Mouse (Mus musculus): ENCODE data around the gene Psmd1. TPM values are rescaled to one million over a fixed set of nuclear protein-coding genes. Genes with fewer than 3 reads are reported as not detected.

Gene Psmd1
- polyA plus RNA-seq, 1 experiment from 2014 or later: 113 TPM

DNA sequence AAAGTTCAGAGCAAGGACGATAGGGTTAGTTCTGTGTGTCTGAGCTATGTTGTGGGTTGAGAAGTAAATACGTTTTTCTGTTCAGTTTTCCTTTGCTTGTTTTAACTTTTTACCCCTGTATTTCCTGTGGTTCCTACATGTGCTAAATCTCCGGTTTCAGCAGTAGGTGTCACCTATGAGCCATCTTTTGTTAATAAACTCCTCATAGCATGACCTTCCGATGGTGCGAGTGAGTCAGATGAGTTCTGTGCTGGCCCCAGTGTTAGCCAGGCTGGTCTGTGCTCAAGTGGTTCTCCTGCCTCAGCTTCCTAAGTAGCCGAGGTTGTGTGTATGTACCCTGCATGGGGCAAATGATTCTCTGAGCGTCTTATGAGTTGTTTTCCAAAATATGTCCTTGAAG lies 30.2 kb downstream of the Psmd1 start:
- Histone ChIP-seq H3K36me3 (peaks cover 71% of the 10 kb centered on the region), H3K9me3 (replicated peaks) (no peaks in the 10 kb centered on the region), H3K4me3 (no peak overlapping the region), H3K4me1 (replicated peaks) (no peaks in the 10 kb centered on the region), H3K9ac (no peak overlapping the region), H3K27me3 (no peaks in the 10 kb centered on the region), H3K4me2 (no peak overlapping the region), H3K27ac (no peak overlapping the region)
- 81% methylated on average over 7 of the region's 7 CpGs for WGBS
- no peak for ATAC-seq (replicated peaks; ENCODE audit: insufficient number of reproducible peaks, insufficient read depth, low FRiP score, low read depth)

GRCm38 (mm10) chr1:86105054-86105453 lies 40.9 kb downstream of the Psmd1 start:
- ATAC-seq (replicated peaks; ENCODE audit: insufficient number of reproducible peaks, insufficient read depth, low FRiP score, low read depth): no peak
- no peak overlapping the region for H3K4me3 ChIP-seq
- no peak overlapping the region for H3K27ac ChIP-seq
- H3K4me1 ChIP-seq (replicated peaks): no peaks in the 10 kb centered on the region
- no peaks in the 10 kb centered on the region for H3K27me3 ChIP-seq
- H3K4me2 ChIP-seq: no peak overlapping the region
- peaks cover 1% of the 10 kb centered on the region for H3K36me3 ChIP-seq
- WGBS: 100% methylated on average over 1 of the region's 1 CpGs
- H3K9me3 ChIP-seq (replicated peaks): no peaks in the 10 kb centered on the region
- no peak overlapping the region for H3K9ac ChIP-seq

- H3K9ac ChIP-seq: no peak within 1 kb of the TSS
- no peak within 1 kb of the TSS for H3K27ac ChIP-seq
- H3K4me1 ChIP-seq (replicated peaks): no peaks in the 10 kb centered on the region
- H3K27me3 ChIP-seq: no peaks in the 10 kb centered on the region
- peaks cover 4% of the 10 kb centered on the region; the same call in 1 of the 2 replicates for H3K36me3 ChIP-seq
- no peak within 1 kb of the TSS for H3K4me3 ChIP-seq
- WGBS: 57% methylated on average over 6 of the region's 6 CpGs
- no peak within 1 kb of the TSS for H3K4me2 ChIP-seq
- ATAC-seq (replicated peaks; ENCODE audit: insufficient number of reproducible peaks, insufficient read depth, low FRiP score, low read depth): no peak
- no peaks in the 10 kb centered on the region for H3K9me3 ChIP-seq (replicated peaks)
These were observed 47.6 kb downstream of the Psmd1 start, which contains the start of gene Htr2b for GRCm38 (mm10) chr1:86111779-86112178. TSS of gene Htr2b (minus strand) at chr1:86111970.

GRCm38 (mm10) chr1:86114141-86114540 lies 50.0 kb downstream of the Psmd1 start:
- WGBS: 83% methylated on average over 3 of the region's 3 CpGs
- no peak overlapping the region for H3K27ac ChIP-seq
- no peak overlapping the region for H3K4me3 ChIP-seq
- H3K4me2 ChIP-seq: no peak overlapping the region
- no peak for ATAC-seq (replicated peaks; ENCODE audit: insufficient number of reproducible peaks, insufficient read depth, low FRiP score, low read depth)
- H3K36me3 ChIP-seq: peaks cover 21% of the 10 kb centered on the region
- H3K9ac ChIP-seq: no peak overlapping the region
- H3K27me3 ChIP-seq: no peaks in the 10 kb centered on the region
- no peaks in the 10 kb centered on the region for H3K9me3 ChIP-seq (replicated peaks)
- H3K4me1 ChIP-seq (replicated peaks): no peaks in the 10 kb centered on the region

DNA sequence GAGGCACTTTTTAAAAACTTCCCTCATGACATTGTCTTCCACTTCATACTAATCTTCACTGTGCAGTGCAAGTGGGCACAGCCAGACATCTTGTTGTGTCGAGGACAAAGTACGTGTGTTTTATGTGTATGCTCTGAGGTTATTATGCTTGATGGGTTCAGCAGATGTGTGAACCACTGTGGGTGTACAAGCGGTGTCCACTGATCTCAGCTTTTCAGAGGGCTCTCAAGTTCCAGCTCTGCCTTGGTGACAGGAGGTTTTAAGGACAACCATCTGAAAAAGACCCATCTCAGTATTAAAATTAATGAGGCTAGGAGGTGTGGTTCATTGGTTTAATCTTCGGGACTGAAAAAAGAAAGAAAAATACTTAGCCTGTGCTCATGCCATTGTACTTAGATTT lies 55.4 kb downstream of the Psmd1 start:
- Histone ChIP-seq H3K4me3 (no peak overlapping the region), H3K9me3 (replicated peaks) (no peaks in the 10 kb centered on the region), H3K4me2 (no peak overlapping the region), H3K36me3 (peaks cover 50% of the 10 kb centered on the region), H3K9ac (no peak overlapping the region), H3K27ac (no peak overlapping the region), H3K27me3 (no peaks in the 10 kb centered on the region), H3K4me1 (replicated peaks) (no peaks in the 10 kb centered on the region)
- 83% methylated on average over 4 of the region's 4 CpGs for WGBS
- ATAC-seq (replicated peaks; ENCODE audit: insufficient number of reproducible peaks, insufficient read depth, low FRiP score, low read depth): no peak

DNA sequence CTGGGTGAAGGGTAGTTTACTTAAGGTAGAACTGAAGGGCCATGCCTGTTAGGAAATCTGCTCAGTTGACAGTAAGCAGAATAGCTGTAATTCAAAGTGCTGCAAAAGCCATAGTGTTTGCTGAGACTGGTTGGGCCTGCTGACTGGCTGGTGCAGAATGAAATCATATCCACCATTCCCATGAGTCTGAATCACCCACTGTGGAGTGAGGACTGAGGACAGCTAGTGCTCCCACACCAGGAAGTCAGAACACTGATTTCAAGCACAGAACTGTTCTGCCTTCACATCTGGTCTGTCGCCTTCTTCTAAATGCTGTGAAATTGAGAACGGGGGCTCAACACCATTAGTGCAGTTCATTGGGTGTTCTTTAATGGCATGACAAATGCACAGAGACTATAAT lies 61.8 kb downstream of the Psmd1 start:
- no peak overlapping the region for H3K27ac ChIP-seq
- no peak for ATAC-seq (replicated peaks; ENCODE audit: insufficient number of reproducible peaks, insufficient read depth, low FRiP score, low read depth)
- H3K27me3 ChIP-seq: no peaks in the 10 kb centered on the region
- H3K4me2 ChIP-seq: no peak overlapping the region
- WGBS: 94% methylated on average over 2 of the region's 2 CpGs
- H3K4me1 ChIP-seq (replicated peaks): no peaks in the 10 kb centered on the region
- H3K9me3 ChIP-seq (replicated peaks): no peaks in the 10 kb centered on the region
- H3K36me3 ChIP-seq: peaks cover 69% of the 10 kb centered on the region
- no peak overlapping the region for H3K4me3 ChIP-seq
- no peak overlapping the region for H3K9ac ChIP-seq

- no peaks in the 10 kb centered on the region for H3K9me3 ChIP-seq (replicated peaks)
- H3K27me3 ChIP-seq: no peaks in the 10 kb centered on the region
- peaks cover 70% of the 10 kb centered on the region for H3K36me3 ChIP-seq
- no peak within 1 kb of the TSS for H3K9ac ChIP-seq
- ATAC-seq (replicated peaks; ENCODE audit: insufficient number of reproducible peaks, insufficient read depth, low FRiP score, low read depth): no peak
- no peaks in the 10 kb centered on the region for H3K4me1 ChIP-seq (replicated peaks)
- WGBS: 91% methylated on average over 4 of the region's 4 CpGs
- no peak within 1 kb of the TSS for H3K4me3 ChIP-seq
- no peak within 1 kb of the TSS for H3K4me2 ChIP-seq
- H3K27ac ChIP-seq: no peak within 1 kb of the TSS
These were observed 69.2 kb downstream of the Psmd1 start, which contains the start of gene Gm21972 for GRCm38 (mm10) chr1:86133337-86133736. TSS of gene Gm21972 (plus strand) at chr1:86133637.

- no peaks in the 10 kb centered on the region for H3K9me3 ChIP-seq (replicated peaks)
- H3K36me3 ChIP-seq: peaks cover 66% of the 10 kb centered on the region
- no peaks in the 10 kb centered on the region for H3K4me1 ChIP-seq (replicated peaks)
- no peak overlapping the region for H3K4me2 ChIP-seq
- no peak overlapping the region for H3K4me3 ChIP-seq
- H3K27me3 ChIP-seq: no peaks in the 10 kb centered on the region
- 91% methylated on average over 6 of the region's 6 CpGs for WGBS
- no peak for ATAC-seq (replicated peaks; ENCODE audit: insufficient number of reproducible peaks, insufficient read depth, low FRiP score, low read depth)
- H3K9ac ChIP-seq: no peak overlapping the region
- no peak overlapping the region for H3K27ac ChIP-seq
These were observed 71.1 kb downstream of the Psmd1 start for GRCm38 (mm10) chr1:86135315-86135714.

DNA sequence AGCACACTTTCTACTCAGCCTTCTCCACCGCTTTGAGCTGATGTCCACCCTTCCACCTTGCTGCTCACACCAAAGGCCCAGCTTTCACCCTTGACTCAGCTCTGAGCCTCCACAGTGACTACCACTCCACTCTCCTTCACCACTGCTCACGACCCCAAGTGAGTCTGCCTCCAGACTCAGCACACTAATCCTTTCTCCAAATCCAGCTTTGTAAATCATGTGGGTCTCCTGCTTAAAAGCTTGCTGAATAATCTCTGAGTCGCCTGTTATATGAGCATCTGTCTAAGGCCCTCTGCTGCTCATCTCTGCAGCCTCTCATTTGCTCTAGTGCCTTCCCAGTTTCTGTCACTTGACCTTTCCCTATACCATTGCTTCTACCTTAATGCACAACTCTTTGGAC lies 76.9 kb downstream of the Psmd1 start:
- no peaks in the 10 kb centered on the region for H3K4me1 ChIP-seq (replicated peaks)
- H3K4me3 ChIP-seq: no peak overlapping the region
- 73% methylated on average over 3 of the region's 3 CpGs for WGBS
- H3K27me3 ChIP-seq: no peaks in the 10 kb centered on the region
- peaks cover 27% of the 10 kb centered on the region for H3K36me3 ChIP-seq
- no peak overlapping the region for H3K4me2 ChIP-seq
- H3K27ac ChIP-seq: no peak overlapping the region
- no peak overlapping the region for H3K9ac ChIP-seq
- H3K9me3 ChIP-seq (replicated peaks): no peaks in the 10 kb centered on the region
- no peak for ATAC-seq (replicated peaks; ENCODE audit: insufficient number of reproducible peaks, insufficient read depth, low FRiP score, low read depth)

DNA sequence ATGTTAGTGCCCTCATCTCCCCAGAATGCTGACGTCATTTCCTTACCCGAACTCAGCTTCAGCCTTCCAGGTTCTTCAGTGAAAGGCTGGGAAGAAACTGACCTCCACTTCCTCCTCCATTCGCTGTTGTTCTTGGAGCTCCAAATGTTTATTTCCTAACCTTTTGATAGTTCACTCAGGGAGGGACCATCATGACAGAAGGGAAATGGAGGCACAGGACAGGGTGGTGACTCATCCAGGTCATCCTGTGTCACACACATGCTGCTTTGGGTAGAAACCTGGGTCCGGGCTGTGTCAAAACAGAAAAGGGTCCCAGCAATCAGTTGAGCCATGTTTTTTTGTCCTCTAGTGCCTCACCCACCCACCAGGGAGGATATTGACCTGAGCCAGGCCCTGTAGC lies 79.0 kb downstream of the Psmd1 start:
- Histone ChIP-seq H3K27ac (peak overlapping the region; percentile 50), H3K4me1 (replicated peaks) (no peaks in the 10 kb centered on the region), H3K27me3 (no peaks in the 10 kb centered on the region), H3K9ac (no peak overlapping the region), H3K4me2 (no peak overlapping the region), H3K36me3 (peaks cover 10% of the 10 kb centered on the region), H3K4me3 (no peak overlapping the region), H3K9me3 (replicated peaks) (no peaks in the 10 kb centered on the region)
- WGBS: 75% methylated on average over 4 of the region's 4 CpGs
- peak; percentile 58 for ATAC-seq (replicated peaks; ENCODE audit: insufficient number of reproducible peaks, insufficient read depth, low FRiP score, low read depth)

GRCm38 (mm10) chr1:86144001-86144944 lies 80.1 kb downstream of the Psmd1 start:
- no peaks in the 10 kb centered on the region for H3K4me1 ChIP-seq (replicated peaks)
- 74% methylated on average over 21 of the region's 21 CpGs for WGBS
- ATAC-seq (replicated peaks; ENCODE audit: insufficient number of reproducible peaks, insufficient read depth, low FRiP score, low read depth): no peak
- no peak overlapping the region for H3K4me2 ChIP-seq
- no peak overlapping the region for H3K4me3 ChIP-seq
- peaks cover 1% of the 10 kb centered on the region for H3K36me3 ChIP-seq
- H3K9ac ChIP-seq: no peak overlapping the region
- H3K27me3 ChIP-seq: no peaks in the 10 kb centered on the region
- H3K27ac ChIP-seq: peak overlapping the region; percentile 50
- H3K9me3 ChIP-seq (replicated peaks): no peaks in the 10 kb centered on the region

GRCm38 (mm10) chr1:86146293-86146692 lies 82.1 kb downstream of the Psmd1 start:
- WGBS: 77% methylated on average over 5 of the region's 5 CpGs
- H3K9me3 ChIP-seq (replicated peaks): no peaks in the 10 kb centered on the region
- no peak for ATAC-seq (replicated peaks; ENCODE audit: insufficient number of reproducible peaks, insufficient read depth, low FRiP score, low read depth)
- H3K4me3 ChIP-seq: no peak overlapping the region
- no peak overlapping the region for H3K9ac ChIP-seq
- 0 out of 2 replicates have a peak, but pooled peaks cover 3% of the 10 kb centered on the region for H3K4me1 ChIP-seq (replicated peaks)
- H3K4me2 ChIP-seq: no peak overlapping the region
- H3K27me3 ChIP-seq: no peaks in the 10 kb centered on the region
- H3K36me3 ChIP-seq: no peaks in the 10 kb centered on the region
- H3K27ac ChIP-seq: no peak overlapping the region
